Mouse (Mus musculus) kidney, postnatal 25 days (tissue): ENCODE measurements around the gene Gpc1.

Experiments used
- DNase-seq, 2 experiments: peaks; one replicate each; pipeline ENCODE4 v3.0.0; 2021; ENCODE audit warnings: mixed read lengths in 2 of 2

Gpc1 gene

DNA sequence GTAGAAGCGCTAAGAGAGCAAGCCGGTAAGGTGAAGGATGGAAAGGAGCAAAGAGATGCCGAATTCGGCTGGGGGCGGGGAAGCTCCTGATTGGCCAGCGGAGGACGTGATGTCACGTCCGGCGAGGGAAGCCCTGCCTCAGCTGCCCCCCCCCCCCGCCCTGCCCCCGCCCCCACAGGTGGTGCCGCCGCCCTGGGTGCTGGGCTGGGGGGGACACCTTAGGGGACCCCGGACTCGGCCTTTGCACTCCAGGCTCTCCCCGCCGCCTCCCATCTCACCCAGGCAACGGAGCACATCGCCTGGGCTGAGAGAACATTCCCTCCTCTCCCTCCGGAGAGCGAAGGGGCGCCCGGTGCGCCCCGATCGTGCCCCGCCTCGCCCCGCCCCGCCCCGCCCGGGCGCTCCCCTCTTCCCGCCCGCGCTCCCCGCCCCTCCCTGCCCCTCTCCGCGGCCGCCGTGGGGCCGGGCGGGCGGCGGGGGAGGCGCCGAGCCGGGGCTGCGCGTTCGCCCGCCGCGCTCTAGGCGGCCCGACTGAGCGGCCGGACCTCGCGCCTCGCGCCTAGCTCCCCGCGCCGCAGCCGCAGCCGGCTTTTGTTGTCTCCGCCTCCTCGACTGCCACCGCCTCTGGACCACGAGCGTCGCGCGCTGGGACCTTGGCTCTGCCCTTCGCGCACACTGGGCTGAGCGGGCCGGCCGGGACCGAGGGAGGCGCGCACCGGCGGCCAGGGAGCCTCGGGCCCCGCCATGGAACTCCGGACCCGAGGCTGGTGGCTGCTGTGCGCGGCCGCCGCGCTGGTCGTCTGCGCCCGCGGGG, at the start of gene Gpc1:
Gene Gpc1, plus strand, starts transcription at position 458 of the 814 bp plus-strand sequence.
- DNase-seq: peak; percentile 82 to 90

DNA sequence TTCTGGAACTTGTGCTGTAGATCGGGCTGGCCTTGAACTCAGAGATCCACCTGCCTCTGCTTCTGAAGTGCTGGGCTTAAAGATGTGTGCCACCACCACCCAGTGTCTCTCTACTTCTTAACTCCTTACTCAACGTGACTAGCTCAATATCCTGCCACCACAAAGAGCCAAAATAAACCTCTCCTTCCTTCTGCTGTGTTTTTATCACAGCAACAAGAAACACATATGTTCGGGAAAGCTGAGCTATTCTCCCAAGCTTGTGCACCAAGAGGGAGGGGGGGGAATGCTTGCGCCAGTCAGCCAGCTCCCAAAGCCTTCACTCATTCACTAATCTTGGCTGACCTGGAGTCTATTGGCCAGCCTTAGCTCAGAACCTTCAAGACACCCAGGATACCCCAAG, 49.6 kb upstream of the Gpc1 start:
- no peak for DNase-seq

DNA sequence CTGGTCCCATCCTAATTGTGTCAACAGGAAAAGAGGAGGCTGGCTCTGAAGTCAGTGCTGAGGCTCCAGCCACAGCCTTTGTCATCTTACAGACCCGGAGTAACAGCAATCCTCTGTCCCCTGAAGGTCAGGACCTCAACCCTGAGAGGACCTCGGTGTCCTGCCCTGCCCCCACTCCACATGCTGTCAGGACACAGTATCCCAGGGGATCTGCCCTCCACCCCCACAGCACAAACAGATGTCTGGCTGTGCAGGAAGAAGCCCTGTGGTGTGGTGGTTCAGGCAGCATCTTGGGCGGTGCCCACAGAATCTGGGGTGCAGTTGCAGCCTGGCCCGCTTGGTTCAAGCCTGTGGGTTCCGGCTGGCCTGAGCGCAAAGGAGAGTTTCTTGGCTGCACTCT, 48.9 kb upstream of the Gpc1 start:
- no peak for DNase-seq

DNA sequence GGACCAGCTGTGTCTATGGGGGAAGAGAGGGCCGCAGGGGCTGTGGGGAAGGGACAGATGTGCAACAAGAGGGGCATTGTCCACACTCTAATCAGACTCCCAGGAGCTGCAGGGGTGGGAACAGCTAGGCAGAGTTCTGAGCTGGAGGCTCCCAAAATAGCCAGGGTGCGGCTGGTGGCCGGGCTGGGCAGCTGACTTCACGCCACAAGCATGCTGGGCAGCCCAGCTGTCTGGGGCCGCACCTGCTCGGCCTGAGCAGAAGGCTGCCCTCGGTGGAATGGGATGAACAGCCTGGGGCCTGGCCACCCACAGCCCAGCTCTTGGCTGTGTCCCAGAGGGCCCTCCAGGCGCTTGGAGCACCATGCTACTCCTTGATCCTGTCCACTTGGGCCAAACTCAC, 44.2 kb upstream of the Gpc1 start:
- DNase-seq: no peak

DNA sequence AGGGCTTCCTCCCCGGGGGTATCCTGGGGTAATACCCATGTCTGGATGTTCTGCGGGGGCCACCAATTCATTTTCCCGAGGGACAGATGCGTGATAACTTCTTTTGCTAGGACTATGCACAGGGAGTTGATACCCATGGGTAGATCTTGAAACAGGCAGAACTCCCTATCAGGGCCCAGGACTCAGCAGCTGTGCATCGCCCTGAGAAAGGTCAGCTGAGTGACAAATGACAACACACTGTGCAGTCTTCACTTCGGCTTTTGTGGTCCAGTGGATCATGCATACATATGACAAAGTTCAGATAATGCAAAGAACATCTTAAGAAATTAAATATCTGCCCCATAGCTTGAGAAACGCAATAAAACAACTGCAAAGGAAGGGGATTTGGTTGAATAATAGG, 43.4 kb upstream of the Gpc1 start:
- DNase-seq: no peak

DNA sequence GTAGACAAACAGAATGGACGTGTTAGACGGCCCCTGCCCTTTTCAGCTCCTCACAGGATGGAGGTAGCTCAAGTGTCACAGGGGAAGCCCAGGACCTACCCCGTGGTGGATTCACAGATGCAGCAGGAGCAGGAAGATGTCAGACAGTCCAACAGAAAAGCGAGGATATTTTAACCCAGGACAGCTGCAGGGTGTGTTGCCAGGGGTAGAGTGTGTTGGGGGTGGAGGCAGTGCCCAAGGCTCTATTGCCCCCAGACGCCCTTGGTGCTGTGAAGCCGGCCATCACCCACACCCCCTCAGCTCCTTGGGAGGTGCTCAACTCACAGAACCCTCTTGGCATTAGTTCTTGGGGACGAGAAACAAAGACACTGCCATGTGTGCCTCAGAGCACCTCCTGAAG, 40.8 kb upstream of the Gpc1 start:
- DNase-seq: no peak

DNA sequence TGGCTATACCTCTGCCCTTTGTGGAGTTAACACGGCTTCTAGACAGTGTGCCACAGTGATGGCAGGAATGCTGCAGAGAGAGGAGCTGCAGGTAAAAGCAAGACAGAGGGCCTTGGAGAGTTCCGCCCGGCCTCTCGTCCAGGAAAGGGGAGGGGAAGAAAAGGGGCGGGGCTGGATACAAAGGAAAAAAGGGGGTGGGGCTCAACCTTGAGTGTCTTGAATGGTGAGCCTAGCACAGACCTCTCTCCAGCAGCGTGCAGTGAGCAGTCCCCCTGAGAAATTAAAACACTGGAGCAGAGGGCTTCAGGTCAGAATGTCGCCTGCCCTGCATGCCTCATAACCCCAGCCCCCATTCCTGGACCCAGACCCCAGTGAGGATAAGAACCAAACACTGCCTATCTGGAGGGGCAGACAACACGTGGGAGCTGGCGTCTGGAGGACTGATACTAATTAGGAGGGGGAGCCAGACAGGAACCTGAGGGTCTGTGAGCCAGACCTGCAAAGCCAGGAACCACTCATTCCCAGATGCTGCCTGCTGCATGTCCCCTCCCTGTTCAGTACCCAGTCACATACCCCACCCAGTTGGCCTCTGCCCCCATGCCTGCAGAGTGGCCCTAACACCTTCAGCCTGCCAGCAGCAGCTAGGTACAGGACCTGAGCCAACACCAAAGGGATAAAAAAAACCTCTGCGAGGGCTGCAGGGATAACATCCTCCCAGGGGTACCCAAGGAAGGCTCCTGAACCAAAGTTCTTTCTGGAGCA, 40.2 kb upstream of the Gpc1 start:
- peak in 1 of 2 experiments; percentile 3 for DNase-seq

DNA sequence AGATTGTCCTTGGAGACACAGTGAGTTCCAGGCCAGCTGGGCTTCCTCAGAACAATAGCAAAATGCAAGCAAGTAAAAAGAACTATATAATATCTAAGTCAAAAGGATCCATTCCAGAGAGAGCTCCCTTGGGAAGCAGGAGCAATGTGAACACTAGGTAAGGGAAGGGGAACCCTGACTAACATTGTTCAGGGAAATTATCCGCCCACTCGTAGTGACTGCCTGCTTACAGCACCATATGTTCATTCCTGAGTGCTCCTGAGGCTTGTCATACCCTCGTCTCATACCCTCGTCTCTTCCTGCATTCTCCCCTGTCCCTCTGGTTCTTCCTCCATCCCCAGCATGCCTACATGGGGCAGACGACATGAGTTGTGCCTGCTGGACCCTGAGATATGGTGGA, 37.7 kb upstream of the Gpc1 start:
- no peak for DNase-seq

DNA sequence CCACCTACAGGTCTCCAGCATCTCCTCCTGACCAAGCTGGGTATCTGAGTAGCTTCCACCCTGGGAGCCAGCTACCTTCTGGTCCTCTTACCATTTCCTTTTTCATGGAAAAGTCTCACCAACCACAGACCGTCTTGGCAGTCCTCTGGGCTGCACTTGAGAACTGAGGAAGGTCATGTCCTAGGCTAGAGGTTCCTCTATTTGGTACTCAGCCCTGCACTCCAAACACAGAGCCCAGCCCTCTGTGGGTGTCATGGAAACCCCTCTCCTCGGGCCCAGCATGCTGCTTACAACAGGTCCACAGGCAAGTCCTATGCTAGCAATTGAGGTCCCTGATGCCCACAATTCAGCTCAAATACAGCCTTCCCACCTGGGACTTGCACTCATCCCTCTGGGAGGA, 33.0 kb upstream of the Gpc1 start:
- no peak for DNase-seq

DNA sequence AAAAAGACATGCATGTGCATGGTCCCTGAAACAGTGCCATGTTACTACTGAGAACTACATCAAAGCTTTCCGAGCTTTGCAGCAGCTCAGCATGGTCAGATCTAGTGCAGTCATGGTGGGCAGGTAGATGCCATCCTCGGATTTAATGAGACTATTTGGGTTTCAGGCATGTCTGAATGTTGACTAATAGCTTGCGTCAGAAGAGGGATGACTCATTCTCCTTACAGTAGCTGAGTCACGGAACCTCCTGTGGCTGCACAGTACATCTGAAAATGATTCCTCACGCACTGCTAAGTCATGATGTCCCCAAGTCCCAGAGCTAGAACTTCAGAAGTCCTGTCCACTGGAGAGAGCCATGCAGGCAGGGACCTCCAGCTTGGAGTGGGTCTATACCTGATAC, 31.8 kb upstream of the Gpc1 start:
- no peak for DNase-seq

DNA sequence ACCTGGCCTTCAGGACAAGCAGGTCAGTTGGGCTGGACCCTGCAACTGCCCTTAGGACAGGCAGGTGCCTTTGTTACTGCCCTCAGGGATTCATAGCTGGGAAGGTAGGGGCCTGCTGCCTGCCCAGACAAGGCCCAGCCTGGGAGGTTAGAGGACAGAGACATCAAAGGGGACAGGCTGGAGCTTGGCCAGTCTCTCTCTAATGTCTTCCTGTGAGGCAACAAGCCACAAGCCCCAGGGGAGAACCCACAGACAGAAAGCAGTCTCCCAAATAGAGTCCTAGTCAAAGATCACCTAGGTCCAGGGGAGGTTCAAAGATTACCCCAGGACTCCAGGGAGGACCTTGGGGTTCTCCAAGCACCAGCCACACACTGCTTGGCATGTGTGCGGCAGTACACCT, 29.1 kb upstream of the Gpc1 start:
- DNase-seq: no peak

DNA sequence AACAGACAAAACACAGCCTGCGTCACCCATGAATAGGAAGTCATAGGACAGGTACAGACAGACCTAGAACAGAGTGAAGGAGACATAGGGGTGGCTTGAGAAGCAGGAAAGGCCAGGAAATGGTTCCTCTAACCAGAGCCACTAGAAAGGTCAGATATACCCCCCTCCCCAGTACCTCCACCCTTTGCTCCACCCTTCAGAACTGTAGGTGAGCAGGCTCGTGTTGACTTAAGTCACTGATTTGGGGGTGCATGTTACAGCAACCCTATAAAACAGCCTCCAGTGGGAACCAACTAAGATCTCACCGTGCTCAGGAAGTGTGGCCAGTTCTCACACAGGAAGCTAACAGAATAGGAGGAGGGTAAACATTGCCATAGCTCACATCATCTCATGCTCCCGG, 28.1 kb upstream of the Gpc1 start:
- DNase-seq: no peak

DNA sequence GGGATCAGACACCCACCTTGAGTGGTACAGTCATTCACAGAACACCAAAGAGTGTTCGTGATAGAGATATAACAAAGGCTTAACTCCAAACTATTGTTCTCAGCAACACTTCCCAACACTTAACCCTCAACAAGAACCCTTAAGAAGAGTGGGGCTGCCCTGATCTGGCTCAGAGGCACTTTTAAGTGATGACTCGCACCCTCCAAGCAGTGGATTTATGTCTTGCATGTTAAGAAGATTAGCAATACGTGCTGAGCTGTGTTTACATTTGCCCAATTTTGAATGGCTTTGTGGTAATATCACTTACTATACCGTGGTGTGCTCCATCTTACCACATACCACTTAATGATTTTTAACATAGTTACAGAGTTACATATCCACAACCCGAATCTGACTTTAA, 26.3 kb upstream of the Gpc1 start:
- DNase-seq: no peak

DNA sequence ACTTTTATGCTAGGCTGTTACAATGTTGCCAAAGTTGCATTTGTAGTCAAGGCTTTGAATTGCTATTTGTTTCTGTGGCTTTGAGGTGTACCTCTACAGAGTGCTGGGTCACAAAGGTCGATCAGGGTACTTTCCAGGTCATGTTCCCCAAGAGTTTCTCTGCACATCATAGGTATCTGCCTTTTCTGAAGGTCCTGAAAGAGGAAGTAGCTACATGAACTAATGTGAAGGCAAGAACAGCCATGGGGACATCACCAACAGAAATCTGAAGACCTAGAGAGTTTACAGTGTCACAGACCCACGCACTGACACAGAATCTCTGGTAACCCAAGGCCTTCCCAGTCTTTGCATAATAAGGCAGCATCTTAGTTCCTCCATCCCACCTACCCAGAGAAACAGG, 25.6 kb upstream of the Gpc1 start:
- DNase-seq: no peak

DNA sequence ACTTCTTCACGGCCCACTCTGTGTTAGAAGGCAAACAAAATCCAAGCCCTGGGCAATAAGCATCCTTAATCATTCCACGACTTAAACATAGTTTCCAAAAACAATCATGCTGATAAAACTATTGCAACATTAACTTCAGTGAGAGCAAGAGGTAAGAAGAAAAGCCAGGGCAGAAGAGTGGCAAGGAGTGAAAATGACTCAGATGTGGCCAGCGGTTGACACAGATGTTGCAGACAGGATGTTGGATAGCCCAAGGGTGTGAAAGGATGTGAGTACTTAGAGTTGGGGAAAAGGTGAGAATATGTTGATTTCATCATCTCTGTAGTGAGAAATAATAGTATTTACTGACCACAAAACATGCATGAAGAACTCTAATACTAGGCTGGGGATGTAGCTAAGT, 24.7 kb upstream of the Gpc1 start:
- no peak for DNase-seq

DNA sequence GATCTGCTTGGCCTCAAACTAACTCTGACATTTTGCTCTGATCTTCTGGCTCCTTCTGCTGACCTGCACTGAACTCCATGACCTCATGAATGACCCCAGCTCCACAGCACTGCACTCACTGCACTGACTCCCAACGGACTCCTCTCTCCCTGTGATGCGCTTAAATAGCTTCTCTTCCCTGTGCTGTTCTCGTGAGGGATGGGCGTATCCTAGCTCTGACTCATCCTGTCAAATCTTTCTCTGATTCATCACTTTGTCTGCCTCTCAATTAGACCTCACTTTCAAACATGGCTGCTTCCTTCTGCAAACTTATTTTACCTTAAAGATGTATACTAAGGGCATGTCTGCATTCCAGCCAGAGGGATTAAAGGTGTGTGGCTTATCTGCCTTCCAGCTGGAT, 21.8 kb upstream of the Gpc1 start:
- DNase-seq: no peak

DNA sequence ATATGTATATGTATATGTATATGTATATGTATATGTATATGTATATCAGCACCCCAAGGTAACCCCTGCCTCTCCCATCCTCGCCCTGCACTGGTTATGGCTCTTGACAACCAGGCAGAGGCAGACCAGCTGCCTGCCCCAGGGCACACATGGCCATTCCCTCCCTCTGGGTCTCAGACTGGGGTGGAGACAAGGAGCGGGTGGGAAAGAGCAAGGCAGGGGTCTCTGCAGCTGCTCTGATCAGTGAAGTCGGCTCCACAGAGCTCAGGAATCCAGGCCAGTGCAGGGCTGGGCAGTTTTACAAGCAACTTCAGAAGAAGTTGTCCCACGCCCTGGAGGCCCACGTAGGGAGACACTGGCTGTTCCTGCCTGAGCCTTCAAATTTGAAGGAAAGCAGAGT, 17.1 kb upstream of the Gpc1 start:
- no peak for DNase-seq

DNA sequence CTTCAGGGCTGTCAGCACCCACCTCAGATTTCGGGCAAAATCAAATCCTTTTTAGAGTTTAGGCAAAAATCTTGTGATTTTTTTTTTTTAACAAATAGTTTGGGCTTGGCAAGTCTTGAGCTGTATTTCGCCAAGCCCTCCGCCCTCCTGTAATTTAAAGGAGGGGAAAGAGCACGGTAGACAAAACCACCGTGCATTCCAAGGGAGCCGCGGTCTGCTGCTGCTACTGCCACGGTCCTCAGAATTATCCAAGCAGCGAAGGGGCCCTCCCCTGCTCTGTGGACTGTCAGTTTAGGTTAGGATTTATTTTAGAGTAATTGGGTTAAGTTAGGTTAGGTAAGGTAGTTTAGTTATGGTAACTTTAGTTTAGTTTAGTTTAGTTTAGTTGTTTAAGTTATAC, 16.3 kb upstream of the Gpc1 start:
- DNase-seq: no peak

DNA sequence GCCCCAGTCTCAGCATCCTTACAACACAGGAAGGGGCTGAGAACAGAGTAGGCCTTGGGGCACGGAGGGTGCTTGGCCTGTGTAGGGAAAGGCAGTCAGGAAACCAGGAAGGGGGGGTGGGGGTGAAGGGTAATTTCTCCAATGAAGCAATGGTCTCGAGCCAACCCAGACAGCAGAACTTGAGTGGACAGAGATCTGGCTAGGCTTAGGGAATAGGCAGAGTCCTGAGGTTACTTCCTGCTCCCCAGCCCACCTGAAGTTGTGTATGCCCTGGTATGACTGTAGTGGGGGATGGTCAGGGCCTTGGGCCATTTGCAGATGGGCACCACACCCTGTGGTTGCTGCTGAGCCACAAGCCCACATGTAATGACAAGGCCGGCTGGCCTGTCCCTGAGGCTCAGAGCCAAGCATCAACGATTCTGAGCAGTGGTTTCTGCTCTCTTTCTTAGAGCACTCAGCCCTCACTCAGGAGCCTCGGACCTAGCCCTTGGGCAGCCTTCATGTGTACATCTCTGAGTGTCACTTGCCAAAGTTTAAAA, 15.6 kb upstream of the Gpc1 start:
- DNase-seq: no peak

DNA sequence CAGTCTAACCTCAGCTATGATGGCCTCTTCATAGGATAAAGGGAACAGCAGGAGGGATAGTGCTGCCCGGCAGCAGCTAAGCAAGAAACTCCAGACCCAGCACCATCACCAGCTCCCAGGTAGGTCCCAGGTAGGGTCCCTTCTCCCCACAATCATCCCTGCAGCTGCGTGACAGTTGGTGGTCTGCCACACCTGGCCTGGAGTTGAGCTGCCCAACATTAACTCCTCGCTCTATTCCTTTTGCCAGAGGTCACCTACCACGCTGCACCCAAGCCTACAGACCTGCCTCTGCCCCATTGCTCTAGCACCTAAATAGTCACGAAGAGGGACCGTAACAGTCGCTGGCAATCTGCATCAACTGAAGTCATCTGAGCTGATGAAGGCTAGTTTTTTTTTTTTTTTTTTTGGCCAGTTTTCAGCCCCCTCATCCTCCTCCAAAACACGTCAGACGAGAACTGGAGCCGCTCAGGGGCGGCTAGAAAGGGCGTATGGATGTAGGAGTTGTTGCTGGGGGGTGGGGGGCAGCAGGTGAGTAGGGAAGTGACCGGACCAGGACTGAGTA, 738 bp upstream of the Gpc1 start:
- DNase-seq: no peak

DNA sequence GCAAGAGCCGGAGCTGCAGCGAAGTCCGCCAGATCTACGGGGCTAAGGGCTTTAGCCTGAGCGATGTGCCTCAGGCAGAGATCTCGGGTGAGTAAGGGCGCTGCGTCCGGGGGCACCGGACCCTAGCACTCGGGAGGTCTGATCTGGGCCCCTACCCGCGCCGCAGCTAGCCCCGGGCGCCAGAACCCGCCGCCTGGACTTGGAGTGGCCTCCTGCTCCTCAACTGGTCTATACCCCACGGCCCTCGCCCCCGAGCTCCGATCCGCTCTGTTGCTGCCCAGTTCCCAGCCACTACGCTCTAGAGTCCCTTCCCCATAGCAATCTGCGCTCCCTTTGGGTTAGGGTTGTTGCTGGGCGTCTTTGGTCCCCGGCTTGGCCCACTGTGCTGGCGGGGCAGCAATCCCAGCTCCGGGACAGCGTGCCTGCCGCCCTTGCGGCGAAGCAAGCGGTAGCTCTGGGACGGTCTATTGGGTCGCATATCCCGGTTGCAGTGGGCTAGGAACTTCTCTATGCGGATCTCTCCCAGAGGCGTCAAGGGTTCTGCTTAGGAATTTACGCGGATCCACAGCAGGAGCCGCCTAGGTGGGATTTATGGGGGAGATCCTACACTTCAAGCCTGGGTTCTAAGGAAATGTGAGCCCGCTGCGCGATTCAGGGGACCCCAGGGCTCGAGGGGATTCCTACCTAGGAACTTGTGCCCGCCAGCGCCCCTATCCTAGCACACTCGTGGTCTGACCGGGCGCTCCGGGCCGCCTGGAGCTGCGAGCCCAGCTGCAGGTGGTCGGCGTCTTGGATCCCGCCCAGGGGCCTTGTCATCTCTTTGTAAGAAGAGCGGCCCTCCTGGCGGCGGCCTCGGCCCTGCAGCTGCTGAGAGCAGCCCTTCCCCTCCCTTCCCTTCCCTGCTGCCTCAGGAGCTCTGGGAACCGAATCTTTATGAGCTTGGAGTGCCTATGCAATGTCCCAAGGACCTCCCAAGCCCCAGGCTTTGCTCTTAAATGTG, 866 bp downstream of the Gpc1 start:
- peak; percentile 16 to 56 for DNase-seq

DNA sequence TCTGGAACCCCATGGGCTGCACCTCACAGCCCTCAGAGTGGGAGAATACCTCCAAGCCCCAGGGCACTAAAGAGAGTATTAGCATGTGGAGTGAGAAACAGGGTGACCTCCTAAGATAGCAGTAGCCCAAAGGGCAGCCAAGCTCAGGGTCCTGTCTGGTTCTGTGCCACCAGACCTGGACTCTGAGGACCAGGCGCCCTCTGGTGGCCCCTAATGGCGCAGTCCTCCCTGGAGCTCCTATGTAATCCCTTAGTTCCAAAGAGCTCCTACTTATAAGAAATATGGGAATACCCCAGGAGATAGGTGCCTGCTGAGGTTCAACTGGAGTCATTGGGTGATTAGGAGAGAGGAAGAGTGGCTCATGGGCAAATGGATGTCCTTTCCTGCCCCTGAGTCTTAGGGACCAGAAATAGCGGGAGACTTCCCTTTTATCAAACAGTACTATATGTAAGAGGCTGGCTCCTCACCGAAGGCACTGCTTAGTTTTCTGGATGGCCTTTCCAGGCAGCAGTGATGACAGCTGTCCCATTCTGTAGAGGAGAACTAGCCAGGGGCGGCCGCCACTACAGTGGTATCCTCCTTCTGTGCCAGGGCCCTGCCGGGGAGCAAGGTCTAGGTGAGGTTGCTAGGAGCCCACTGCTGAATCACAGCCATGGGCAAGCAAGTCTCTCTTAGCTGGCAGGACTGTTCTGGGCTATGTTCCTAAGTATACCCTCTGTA, 2.7 kb downstream of the Gpc1 start:
- peak; percentile 82 to 88 for DNase-seq
